Mouse (Mus musculus) embryonic fibroblast, embryonic 13.5 days (primary cell): ENCODE data around the gene Rai14. TPM values are rescaled to one million over a fixed set of nuclear protein-coding genes. Genes with fewer than 3 reads are reported as not detected.

Experiments
- H3K27ac ChIP-seq: 2 replicates; pipeline ENCODE4 v1.5.1; 2012; ENCODE audit warnings: low read length, control low read depth, inconsistent platforms; ENCODE audit not compliant: insufficient read depth
- H3K4me1 ChIP-seq: 2 replicates; pipeline ENCODE4 v1.6.1; 2011; ENCODE audit warnings: low read length; ENCODE audit not compliant: control insufficient read depth, insufficient read depth
- H3K4me3 ChIP-seq: 2 replicates; pipeline ENCODE4 v1.5.1; 2011; ENCODE audit warnings: mild to moderate bottlenecking, control low read depth, low read length; ENCODE audit not compliant: insufficient read depth
- CTCF ChIP-seq: IDR thresholded peaks from 2 replicates; pipeline ENCODE4 v1.5.1; 2011; ENCODE audit warnings: mild to moderate bottlenecking, control low read depth, low read length, moderate library complexity, borderline replicate concordance; ENCODE audit not compliant: insufficient read depth
- POLR2A ChIP-seq: IDR thresholded peaks from 2 replicates; pipeline ENCODE4 v1.6.1; 2011; ENCODE audit warnings: low read depth, mild to moderate bottlenecking, control low read depth, low read length, moderate library complexity
- polyA plus RNA-seq: library from polyadenylated mRNA; stranded (reverse); fragments of >200 nt; gene quantifications from 2 replicates; pipeline ENCODE4 v1.2.4, GENCODE M21; 2011; ENCODE audit warnings: low read depth; ENCODE audit not compliant: missing spikeins, insufficient read length

The Rai14 gene
- polyA plus RNA-seq, 1 experiment: 136 TPM

DNA sequence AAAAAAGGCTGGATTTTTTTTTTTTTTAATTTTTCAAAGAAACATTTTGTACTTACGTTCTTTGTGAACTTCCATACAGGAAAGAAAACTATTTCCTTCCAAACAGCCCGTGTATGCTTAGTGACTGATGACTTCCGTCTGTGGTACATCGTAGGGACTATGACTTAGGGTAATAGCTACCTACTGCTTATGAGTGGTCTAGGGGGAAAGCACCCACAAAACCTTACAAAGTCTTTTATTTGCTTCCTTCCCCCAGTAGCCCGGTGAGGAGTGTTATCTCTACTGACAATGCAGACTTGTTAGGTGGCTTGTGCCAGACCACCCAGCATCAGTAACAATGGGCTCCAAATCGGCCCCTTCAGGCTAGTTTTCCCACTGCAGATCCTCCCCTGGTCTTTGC lies 28.0 kb upstream of the Rai14 start:
- TF ChIP-seq POLR2A: no peak
- TF ChIP-seq CTCF: no peak
- Histone ChIP-seq H3K4me1 (peaks cover 21% of the 10 kb centered on the region), H3K4me3 (no peak overlapping the region), H3K27ac (no peak overlapping the region)

DNA sequence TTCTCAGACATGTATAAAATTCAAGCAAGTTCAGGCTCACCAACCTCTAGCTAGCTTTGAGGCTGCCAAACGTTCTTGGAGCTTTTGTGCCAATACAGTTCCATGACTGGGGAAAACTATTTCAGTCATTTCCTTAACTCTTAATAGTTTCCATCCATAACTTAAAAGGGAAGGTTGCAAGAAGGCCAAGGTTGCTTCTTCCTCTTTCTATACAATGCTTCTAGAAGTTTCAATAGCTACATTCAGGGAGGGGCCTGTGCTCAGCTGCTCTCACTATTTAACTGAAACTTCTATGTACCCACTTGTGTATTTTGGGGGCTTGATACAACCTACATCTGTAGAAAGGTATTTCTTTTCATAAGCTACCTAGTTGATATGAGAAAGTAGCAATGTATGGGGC lies 24.9 kb upstream of the Rai14 start:
- Histone ChIP-seq H3K4me3 (no peak overlapping the region), H3K4me1 (peaks cover 3% of the 10 kb centered on the region; the same call in 1 of the 2 replicates), H3K27ac (peak overlapping the region; percentile 76)
- TF ChIP-seq POLR2A (no peak), CTCF (no peak)

DNA sequence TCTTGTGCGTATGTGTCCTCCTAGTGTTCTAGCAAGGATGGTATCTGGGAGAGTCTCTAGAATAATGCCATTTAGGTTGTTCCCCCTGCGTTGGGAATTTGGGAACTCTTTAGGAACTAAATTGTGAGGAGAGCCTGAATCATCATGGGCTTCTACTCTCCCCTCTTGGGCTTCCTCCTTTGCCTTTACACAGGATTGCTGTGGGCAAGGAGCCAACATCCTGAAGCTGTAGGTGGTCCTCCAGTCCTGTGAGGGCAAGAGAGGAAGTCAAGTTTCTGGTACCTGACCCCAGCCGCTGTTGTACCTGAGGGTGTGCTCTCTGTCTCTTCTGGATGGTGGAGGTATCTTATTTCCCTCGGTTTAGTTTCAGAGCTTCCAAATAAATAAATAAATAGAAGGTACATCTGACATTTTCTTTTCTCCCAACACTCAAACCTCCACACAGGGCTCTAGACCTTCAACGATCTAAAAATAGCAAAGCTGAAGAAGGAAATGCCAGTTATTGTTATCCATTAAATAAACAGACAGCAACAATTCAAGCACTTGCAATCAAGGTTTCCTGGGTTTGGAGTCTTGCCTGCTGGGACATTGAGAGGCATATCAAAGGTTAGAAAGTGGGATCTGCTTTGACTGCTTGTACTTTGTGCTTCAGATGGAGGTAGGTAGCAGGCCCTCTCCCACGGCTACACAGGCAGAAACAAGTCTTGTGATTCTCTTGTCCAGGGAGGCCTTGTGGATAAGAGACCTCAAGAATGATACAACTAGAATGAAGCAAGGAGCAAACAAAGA lies 24.1 kb upstream of the Rai14 start:
- H3K4me3 ChIP-seq: no peak overlapping the region
- H3K27ac ChIP-seq: peak overlapping the region; percentile 76
- H3K4me1 ChIP-seq: peaks cover 3% of the 10 kb centered on the region; the same call in 1 of the 2 replicates
- TF ChIP-seq CTCF (no peak), POLR2A (no peak)

DNA sequence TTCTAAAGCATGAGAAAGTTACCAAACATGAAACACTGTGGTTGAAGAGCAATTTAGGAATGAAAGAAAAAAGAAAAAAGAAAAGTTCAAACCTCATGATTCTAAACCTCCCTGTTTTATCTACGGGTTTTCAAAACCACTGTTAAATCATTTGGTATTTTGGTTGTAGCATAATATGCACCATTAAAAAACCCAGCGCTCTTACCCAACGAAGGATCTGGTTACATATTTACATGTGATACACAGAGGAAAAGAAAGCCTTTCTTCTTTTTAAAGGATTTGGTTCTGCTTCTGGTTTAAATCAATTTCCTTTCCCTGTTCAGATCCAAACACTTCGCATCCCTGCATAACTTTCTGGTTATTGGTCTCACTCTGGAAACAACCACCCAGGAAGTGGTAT lies 21.5 kb upstream of the Rai14 start:
- Histone ChIP-seq H3K4me3 (no peak overlapping the region), H3K4me1 (peaks cover 3% of the 10 kb centered on the region; the same call in 1 of the 2 replicates), H3K27ac (peak overlapping the region; percentile 69)
- TF ChIP-seq CTCF (no peak), POLR2A (no peak)

DNA sequence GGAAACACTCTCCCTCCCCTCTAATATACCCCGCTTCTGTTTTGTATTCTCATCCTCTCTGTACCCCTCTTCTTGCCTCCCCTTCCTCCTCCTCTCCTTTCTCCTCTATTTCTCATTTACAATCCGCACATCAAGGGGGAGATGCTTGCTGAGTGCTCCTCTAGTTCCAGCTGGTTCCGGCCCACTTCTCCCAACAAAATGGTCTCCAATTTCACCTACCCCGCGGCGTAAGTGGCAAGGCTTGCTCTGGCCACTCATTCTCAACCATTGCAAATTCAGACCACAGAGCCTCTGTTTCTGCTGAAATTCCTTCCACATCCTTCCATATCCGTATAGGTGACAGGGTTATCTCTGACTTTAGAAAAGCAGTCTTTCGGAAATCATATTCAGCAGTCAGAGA lies 20.8 kb upstream of the Rai14 start:
- H3K4me3 ChIP-seq: no peak overlapping the region
- TF ChIP-seq POLR2A (no peak), CTCF (no peak)
- peak overlapping the region; percentile 69; the same call in 1 of the 2 replicates for H3K27ac ChIP-seq

DNA sequence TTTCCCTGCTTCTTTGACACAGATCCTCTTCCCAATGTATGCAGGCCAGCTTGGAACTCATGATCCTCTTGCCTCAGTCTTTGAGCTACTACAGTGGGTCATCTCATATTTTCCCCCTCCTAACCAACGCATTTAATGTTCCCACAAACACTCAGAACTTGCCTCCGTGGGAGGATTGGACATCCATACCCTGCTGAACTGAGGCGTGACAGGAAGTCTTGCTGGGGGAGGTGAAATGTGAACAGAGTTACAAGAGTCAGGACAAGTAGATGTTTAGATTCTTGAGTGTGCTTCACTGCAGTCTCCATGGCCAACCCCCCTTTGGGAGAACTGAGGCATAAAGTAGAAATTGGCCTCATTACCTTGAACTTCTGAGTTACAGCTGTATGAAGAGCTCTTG lies 17.0 kb upstream of the Rai14 start:
- no peak overlapping the region for H3K4me3 ChIP-seq
- H3K4me1 ChIP-seq: no peaks in the 10 kb centered on the region
- no peak overlapping the region for H3K27ac ChIP-seq
- TF ChIP-seq POLR2A (no peak), CTCF (no peak)

More for the DNA sequence above, 20.8 kb upstream of the Rai14 start:
- H3K4me1 ChIP-seq: peaks cover 3% of the 10 kb centered on the region; the same call in 1 of the 2 replicates

DNA sequence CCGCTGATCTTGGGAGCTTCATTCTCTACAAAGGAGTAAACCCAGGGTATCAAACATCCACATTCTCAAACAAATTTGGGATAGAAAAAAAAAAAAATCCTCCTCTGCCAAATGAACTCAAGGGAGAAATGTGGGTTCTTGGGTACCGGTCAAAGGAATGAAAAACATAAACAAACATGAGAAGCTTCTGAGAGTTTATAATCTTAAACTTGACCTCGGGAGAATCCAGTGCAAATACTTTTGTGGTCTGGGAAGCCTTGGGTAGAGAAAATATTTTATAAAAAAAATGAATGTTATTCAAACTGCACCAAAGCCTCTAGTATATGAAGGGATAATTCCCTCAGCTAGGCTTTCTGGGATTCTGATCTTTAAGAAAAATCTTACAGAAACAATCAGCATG lies 11.8 kb upstream of the Rai14 start:
- TF ChIP-seq CTCF (no peak), POLR2A (no peak)

DNA sequence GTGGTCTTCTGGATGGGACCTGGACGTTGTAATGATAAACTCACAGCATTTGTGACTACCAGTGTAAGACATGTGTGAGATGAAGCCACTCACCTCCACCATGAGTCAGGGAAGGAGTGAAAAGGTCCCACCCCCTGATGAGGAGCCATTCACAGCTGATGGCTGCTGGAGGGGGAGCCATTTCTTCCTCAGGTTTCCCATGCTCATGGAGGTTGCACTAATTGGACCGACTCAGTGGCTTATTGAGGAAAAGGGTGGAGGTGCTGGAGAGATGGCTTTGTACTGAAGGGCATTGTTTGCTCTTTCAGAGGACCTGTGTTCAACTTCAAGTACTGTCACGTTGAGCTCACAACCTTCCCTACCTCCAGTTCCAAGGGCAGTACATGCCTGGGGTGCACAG lies 10.4 kb upstream of the Rai14 start:
- TF ChIP-seq CTCF: no peak
- TF ChIP-seq POLR2A: no peak
- H3K27ac ChIP-seq: no peak overlapping the region
- H3K4me3 ChIP-seq: no peak overlapping the region

More for the DNA sequence above, 11.8 kb upstream of the Rai14 start:
- Histone ChIP-seq H3K4me1 (peaks cover 14% of the 10 kb centered on the region), H3K27ac (no peak overlapping the region; the same call in 1 of the 2 replicates), H3K4me3 (no peak overlapping the region)

DNA sequence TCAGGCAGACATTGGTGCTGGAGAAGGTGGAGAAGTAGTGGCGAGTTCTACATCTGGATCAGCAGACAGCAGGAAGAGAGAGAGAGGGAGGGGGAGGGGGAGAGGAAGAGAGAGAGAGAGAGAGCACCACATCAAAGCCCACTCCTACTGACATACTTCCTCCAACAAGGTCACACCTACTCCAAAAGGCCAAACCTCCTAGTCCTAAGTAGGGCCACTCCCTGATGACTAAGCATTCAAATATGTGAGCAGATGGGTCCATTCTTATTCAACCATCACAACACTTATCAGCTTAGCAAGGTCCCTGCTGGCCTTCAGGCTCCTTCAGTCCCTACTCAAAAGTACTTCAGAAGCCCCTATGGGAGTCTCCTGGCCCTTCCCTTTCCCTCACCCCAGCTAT lies 9.1 kb upstream of the Rai14 start:
- Histone ChIP-seq H3K27ac (no peak overlapping the region), H3K4me3 (no peak overlapping the region), H3K4me1 (peaks cover 16% of the 10 kb centered on the region)
- TF ChIP-seq POLR2A: no peak
- TF ChIP-seq CTCF: no peak

More for the DNA sequence above, 10.4 kb upstream of the Rai14 start:
- H3K4me1 ChIP-seq: peaks cover 16% of the 10 kb centered on the region

DNA sequence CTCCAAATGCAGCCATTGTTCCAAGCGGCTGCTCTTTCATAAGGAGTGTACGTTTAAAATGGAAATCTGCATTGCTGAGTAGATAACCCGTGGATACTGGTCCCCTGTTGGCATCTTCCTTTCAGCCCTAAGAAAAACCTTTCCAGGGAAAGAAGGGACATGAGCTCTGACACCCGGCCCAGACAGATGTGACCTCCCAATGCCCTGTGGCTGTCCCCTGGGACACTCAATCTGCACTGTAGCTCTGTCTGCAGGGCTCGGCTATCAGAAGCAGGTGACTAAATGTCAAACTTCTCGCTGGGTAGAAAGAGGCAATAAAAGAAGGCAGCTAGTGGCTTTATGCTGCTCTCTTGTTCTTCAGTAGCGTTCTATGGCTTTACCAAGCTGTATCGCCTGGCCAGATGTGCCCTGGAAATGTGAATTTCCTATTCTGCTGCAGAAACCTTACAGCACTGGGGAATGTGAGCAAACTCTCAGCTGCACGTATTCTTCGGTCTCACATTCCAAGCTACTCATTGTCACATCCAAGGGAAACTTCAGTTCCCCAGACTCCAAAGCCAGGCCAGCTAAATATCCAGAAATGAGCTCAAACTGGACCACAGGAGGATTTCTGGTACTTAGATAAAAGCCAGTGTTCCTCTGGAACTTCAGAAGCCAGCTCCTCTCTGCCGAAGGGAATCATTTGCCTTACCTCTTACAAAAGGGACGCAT lies 8.4 kb upstream of the Rai14 start:
- no peak for TF ChIP-seq CTCF
- TF ChIP-seq POLR2A: no peak

More for the DNA sequence above, 8.4 kb upstream of the Rai14 start:
- Histone ChIP-seq H3K27ac (no peak overlapping the region), H3K4me1 (peaks cover 16% of the 10 kb centered on the region), H3K4me3 (no peak overlapping the region)
